Comparison of ENCODE assay signal across 8 mouse cellular contexts in genomic region chr4:118437829-118438253, GRCm38 (mm10). TPM values are rescaled to one million over a fixed set of nuclear protein-coding genes. Genes with fewer than 3 reads are reported as not detected.
A peak's percentile ranks its signal among the peaks of the same experiment; 100 is the strongest.
DNase-seq lines count a peak whose midpoint lies in the region; ATAC-seq and TF ChIP-seq lines count a peak whose summit lies in the region.

No protein-coding gene starts in this region.

- peak overlapping the region; percentile 58 for H3K9ac ChIP-seq in heart, embryonic 15.5 days
- peak overlapping the region; percentile 80 for H3K9ac ChIP-seq in limb, embryonic 14.5 days (ENCODE audit: low read depth, low read length, severe bottlenecking)

- DNase-seq in cerebellum, adult 2 months = no peak
- no peak for DNase-seq in cerebellum, adult 11-12 months
- DNase-seq in embryo, embryonic 11 days = peak; percentile 64
- peak; percentile 44 for DNase-seq in limb, embryonic 14.5 days (ENCODE audit: low spot score)
- peak; percentile 9 to 12 for DNase-seq in natural killer cell, adult 2 months (ENCODE audit: low spot score in 2 of 2)
- DNase-seq in yolk sac, embryonic 10.5 days (ENCODE audit: low spot score) = peak; percentile 66
- no peak for DNase-seq in ovary, postnatal 10 days (ENCODE audit: low spot score)

- peak overlapping the region; percentile 47 for H3K4me3 ChIP-seq in cerebellum, adult 2 months (replicated peaks; ENCODE audit: insufficient read depth, low read depth, low read length)
- peak overlapping the region; percentile 69 for H3K4me3 ChIP-seq in heart, embryonic 15.5 days
- peak overlapping the region; percentile 57 for H3K4me3 ChIP-seq in limb, embryonic 14.5 days (replicated peaks; ENCODE audit: low read length)

- peak overlapping the region; percentile 97 for H3K4me2 ChIP-seq in heart, embryonic 15.5 days
- peak overlapping the region; percentile 96 for H3K4me2 ChIP-seq in limb, embryonic 14.5 days (replicated peaks; ENCODE audit: low read depth, low read length, severe bottlenecking)

- H3K36me3 ChIP-seq in heart, embryonic 15.5 days = peaks cover 21% of the 10 kb centered on the region
- peaks cover 26% of the 10 kb centered on the region for H3K36me3 ChIP-seq in limb, embryonic 14.5 days (ENCODE audit: control insufficient read depth, insufficient read depth, low read length)

- H3K9me3 ChIP-seq in heart, embryonic 15.5 days (replicated peaks) = no peaks in the 10 kb centered on the region
- no peaks in the 10 kb centered on the region for H3K9me3 ChIP-seq in limb, embryonic 14.5 days (ENCODE audit: control insufficient read depth, low read length)

- no peaks in the 10 kb centered on the region for H3K4me1 ChIP-seq in cerebellum, adult 2 months (ENCODE audit: control insufficient read depth, insufficient read depth, low read length)
- peaks cover 47% of the 10 kb centered on the region for H3K4me1 ChIP-seq in heart, embryonic 15.5 days (replicated peaks)
- peaks cover 27% of the 10 kb centered on the region for H3K4me1 ChIP-seq in limb, embryonic 14.5 days (ENCODE audit: control insufficient read depth, insufficient read depth, low read length)

- TF ChIP-seq POLR2A in cerebellum, adult 2 months (IDR thresholded peaks at IDR 0.05; ENCODE audit: borderline replicate concordance, insufficient read depth, low read length) = no peak
- no peak for TF ChIP-seq POLR2A in limb, embryonic 14.5 days (IDR thresholded peaks at IDR 0.05; ENCODE audit: borderline replicate concordance, extremely low read depth, insufficient read depth, insufficient read length)

- no peak for TF ChIP-seq CTCF in cerebellum, adult 2 months (IDR thresholded peaks at IDR 0.05; ENCODE audit: borderline replicate concordance, insufficient read depth, low read depth, low read length)

- 0 out of 2 replicates have a peak, but pooled peaks have one; percentile 29 for ATAC-seq in heart, embryonic 15.5 days (replicated peaks; ENCODE audit: insufficient number of reproducible peaks, insufficient read depth, low FRiP score, low read depth)
- no peak for ATAC-seq in limb, embryonic 14.5 days (ENCODE audit: low FRiP score, low read depth)

- H3K27me3 ChIP-seq in cerebellum, adult 2 months (ENCODE audit: control insufficient read depth, insufficient read depth, low read length) = no peaks in the 10 kb centered on the region
- no peaks in the 10 kb centered on the region for H3K27me3 ChIP-seq in heart, embryonic 15.5 days
- H3K27me3 ChIP-seq in limb, embryonic 14.5 days (ENCODE audit: control insufficient read depth, insufficient read depth, low read length) = no peaks in the 10 kb centered on the region

- H3K27ac ChIP-seq in cerebellum, adult 2 months (ENCODE audit: insufficient read depth, low read length) = no peak overlapping the region
- peak overlapping the region; percentile 94 for H3K27ac ChIP-seq in heart, embryonic 15.5 days
- H3K27ac ChIP-seq in limb, embryonic 14.5 days (replicated peaks; ENCODE audit: low read depth, low read length) = peak overlapping the region; percentile 89

- 13% methylated on average over 12 of the region's 12 CpGs for WGBS in cerebellum, adult 2 months
- WGBS in heart, embryonic 15.5 days = 4% methylated on average over 12 of the region's 12 CpGs
- 6% methylated on average over 12 of the region's 12 CpGs for WGBS in limb, embryonic 14.5 days

RNA-seq across cellular contexts. Expression of gene Cdc20, which starts 0.7 kb away (rescaled TPM):
- polyA plus RNA-seq in cerebellum, adult 2 months (2012; rRNA removed) = 3.4 and 3.6 TPM in 2 replicates
- 147 and 185 TPM in 2 replicates for polyA plus RNA-seq in heart, embryonic 15.5 days (2015; fragmentation: Nextera tagmentation; extraction: Ambion mirVana)
- polyA plus RNA-seq in limb, embryonic 14.5 days (2012; rRNA removed) = 144 and 152 TPM in 2 replicates
- 189 and 198 TPM in 2 replicates for polyA plus RNA-seq in limb, embryonic 14.5 days (2014; fragmentation: Nextera tagmentation; extraction: Ambion mirVana)

RNA-seq across cellular contexts. Expression of gene Elovl1, which starts 9.9 kb away (rescaled TPM):
- 79.1 and 85.4 TPM in 2 replicates for polyA plus RNA-seq in cerebellum, adult 2 months (2012; rRNA removed)
- 54.2 and 73.7 TPM in 2 replicates for polyA plus RNA-seq in heart, embryonic 15.5 days (2015; fragmentation: Nextera tagmentation; extraction: Ambion mirVana)
- polyA plus RNA-seq in limb, embryonic 14.5 days (2012; rRNA removed) = 147 and 170 TPM in 2 replicates
- polyA plus RNA-seq in limb, embryonic 14.5 days (2014; fragmentation: Nextera tagmentation; extraction: Ambion mirVana) = 106 and 135 TPM in 2 replicates

RNA-seq across cellular contexts. Expression of gene Mpl, which starts 19.5 kb away (rescaled TPM):
- 0.05 TPM in 2 replicates for polyA plus RNA-seq in cerebellum, adult 2 months (2012; rRNA removed)
- 1.3 and 1.7 TPM in 2 replicates for polyA plus RNA-seq in heart, embryonic 15.5 days (2015; fragmentation: Nextera tagmentation; extraction: Ambion mirVana)
- 0.23 and 0.51 TPM in 2 replicates for polyA plus RNA-seq in limb, embryonic 14.5 days (2012; rRNA removed)
- 0.12 and 0.41 TPM in 2 replicates for polyA plus RNA-seq in limb, embryonic 14.5 days (2014; fragmentation: Nextera tagmentation; extraction: Ambion mirVana)

RNA-seq across cellular contexts. Expression of gene Med8, which starts 28.7 kb away (rescaled TPM):
- polyA plus RNA-seq in cerebellum, adult 2 months (2012; rRNA removed) = 61.0 and 65.8 TPM in 2 replicates
- polyA plus RNA-seq in heart, embryonic 15.5 days (2015; fragmentation: Nextera tagmentation; extraction: Ambion mirVana) = 60.6 and 68.7 TPM in 2 replicates
- 60.2 and 79.0 TPM in 2 replicates for polyA plus RNA-seq in limb, embryonic 14.5 days (2012; rRNA removed)
- polyA plus RNA-seq in limb, embryonic 14.5 days (2014; fragmentation: Nextera tagmentation; extraction: Ambion mirVana) = 94.4 and 96.3 TPM in 2 replicates

RNA-seq across cellular contexts. Expression of gene Szt2, which starts 28.8 kb away (rescaled TPM):
- 38.0 and 38.6 TPM in 2 replicates for polyA plus RNA-seq in cerebellum, adult 2 months (2012; rRNA removed)
- 4.6 and 5.5 TPM in 2 replicates for polyA plus RNA-seq in heart, embryonic 15.5 days (2015; fragmentation: Nextera tagmentation; extraction: Ambion mirVana)
- 37.2 and 47.6 TPM in 2 replicates for polyA plus RNA-seq in limb, embryonic 14.5 days (2012; rRNA removed)
- 11.7 and 12.4 TPM in 2 replicates for polyA plus RNA-seq in limb, embryonic 14.5 days (2014; fragmentation: Nextera tagmentation; extraction: Ambion mirVana)

Comparison
In these comparisons a context has a peak if more than half of its experiments do, and no peak if none do; other contexts are left out.
1. DNase-seq: peak in embryo, embryonic 11 days (single experiment), limb, embryonic 14.5 days (single experiment), natural killer cell, adult 2 months (2 of 2) and yolk sac, embryonic 10.5 days (single experiment); none in cerebellum, adult 2 months (0 of 2), cerebellum, adult 11-12 months (single experiment) and ovary, postnatal 10 days (single experiment).
2. RNA of gene Cdc20, which starts 0.7 kb away (polyA plus RNA-seq): 144 to 198 TPM in limb, embryonic 14.5 days and 147 to 185 TPM in heart, embryonic 15.5 days; 3.4 to 3.6 TPM in cerebellum, adult 2 months; every median in the first group is over 10 times any median in the second.
3. Peak in every context shown above with its lines, with median percentiles within 50 percentile points of each other: H3K4me3 ChIP-seq.